ENCODE assay signal across 8 mouse cellular contexts in genomic region chr6:118791921-118792368, GRCm38 (mm10).
DNase-seq lines count a peak whose midpoint lies in the region; ATAC-seq lines count a peak whose summit lies in the region.

No protein-coding gene starts in this region.

- no peaks in the 10 kb centered on the region for H3K27me3 ChIP-seq in hindbrain, embryonic 16.5 days (replicated peaks; ENCODE audit: control insufficient read depth, insufficient read depth, low read length)

- H3K9me3 ChIP-seq in hindbrain, embryonic 16.5 days (ENCODE audit: control insufficient read depth, low read length), result no peaks in the 10 kb centered on the region

- H3K27ac ChIP-seq in hindbrain, embryonic 16.5 days (ENCODE audit: low read depth, low read length), result peak overlapping the region; percentile 30

- no peaks in the 10 kb centered on the region for H3K36me3 ChIP-seq in hindbrain, embryonic 16.5 days (ENCODE audit: control insufficient read depth, insufficient read depth, low read length)

- H3K4me1 ChIP-seq in hindbrain, embryonic 16.5 days (ENCODE audit: control insufficient read depth, insufficient read depth, low read depth, low read length), result peaks cover 17% of the 10 kb centered on the region

- ATAC-seq in hindbrain, embryonic 16.5 days, result peak; percentile 83

- WGBS in hindbrain, embryonic 16.5 days, result 33% methylated on average over 5 of the region's 5 CpGs

- DNase-seq in 3134 (ENCODE audit: extremely low read depth, insufficient read length, low spot score), result peak; percentile 27
- DNase-seq in adrenal gland, postnatal 25 days, result peak; percentile 35
- DNase-seq in frontal cortex, postnatal 10 days (ENCODE audit: low spot score in 2 of 2), result peak; percentile 38 to 42
- peak; percentile 78 to 79 for DNase-seq in lung, adult 18-20 months
- DNase-seq in right cerebral cortex, postnatal 10 days (ENCODE audit: low spot score in 2 of 2), result peak; percentile 71 to 79
- DNase-seq in c-Kit-positive CD71-positive TER-119-positive erythroid progenitor cells, embryonic 14.5 days (ENCODE audit: low spot score), result no peak
- no peak for DNase-seq in MN1 (ENCODE audit: low spot score)

- peak overlapping the region; percentile 3; the same call in 1 of the 2 replicates for H3K4me2 ChIP-seq in hindbrain, embryonic 16.5 days (ENCODE audit: low read length)

- no peak overlapping the region for H3K9ac ChIP-seq in hindbrain, embryonic 16.5 days (ENCODE audit: low read depth, low read length)

- no peak overlapping the region for H3K4me3 ChIP-seq in hindbrain, embryonic 16.5 days (ENCODE audit: low read length)

Comparison
In these comparisons a context has a peak if more than half of its experiments do, and no peak if none do; other contexts are left out.
1. DNase-seq: peak in 3134 (single experiment), adrenal gland, postnatal 25 days (single experiment), frontal cortex, postnatal 10 days (2 of 2), lung, adult 18-20 months (2 of 2) and right cerebral cortex, postnatal 10 days (2 of 2); none in c-Kit-positive CD71-positive TER-119-positive erythroid progenitor cells, embryonic 14.5 days (single experiment) and MN1 (single experiment).